Mouse (Mus musculus) thymus, adult 2 months (tissue): Measurements from ENCODE around the gene Taar7a.

ENCODE experiments used
- CTCF ChIP-seq: fragments of 200-500 bp; IDR thresholded peaks from 2 replicates; pipeline ENCODE4 v1.5.1; 2012; ENCODE audit warnings: mild to moderate bottlenecking, control low read depth, low read length, moderate library complexity, borderline replicate concordance; ENCODE audit not compliant: control insufficient read depth, poor library complexity, insufficient read depth; ENCODE audit errors: extremely low read depth
- POLR2A ChIP-seq: fragments of 200-500 bp; IDR thresholded peaks from 2 replicates; pipeline ENCODE4 v1.6.1; 2012; ENCODE audit warnings: mild to moderate bottlenecking, low read length, control low read depth, moderate library complexity; ENCODE audit not compliant: control insufficient read depth, poor library complexity, insufficient read depth; ENCODE audit errors: extremely low read depth

- no peak for TF ChIP-seq CTCF
- no peak for TF ChIP-seq POLR2A
Measured at GRCm38 (mm10) chr10:23970656-23971165, 22.6 kb downstream of the Taar7a start, which contains the start of gene Taar5.
